Mouse (Mus musculus) gastrocnemius, postnatal 25 days (tissue): ENCODE results near the gene Etv3. TPM values are rescaled to one million over a fixed set of nuclear protein-coding genes. Genes with fewer than 3 reads are reported as not detected.

ENCODE experiments used
- DNase-seq: peaks from one replicate; pipeline ENCODE4 v3.0.0; 2022
- total RNA-seq, 2 experiments: library from RNA; stranded (reverse); gene quantifications; 1 replicate in 1 of 2; 2 replicates in 1 of 2; pipeline ENCODE4 v1.2.3; 2021

Etv3 gene
- total RNA-seq, 2 experiments from 2014 or later = 8.3 to 8.7 TPM

DNA sequence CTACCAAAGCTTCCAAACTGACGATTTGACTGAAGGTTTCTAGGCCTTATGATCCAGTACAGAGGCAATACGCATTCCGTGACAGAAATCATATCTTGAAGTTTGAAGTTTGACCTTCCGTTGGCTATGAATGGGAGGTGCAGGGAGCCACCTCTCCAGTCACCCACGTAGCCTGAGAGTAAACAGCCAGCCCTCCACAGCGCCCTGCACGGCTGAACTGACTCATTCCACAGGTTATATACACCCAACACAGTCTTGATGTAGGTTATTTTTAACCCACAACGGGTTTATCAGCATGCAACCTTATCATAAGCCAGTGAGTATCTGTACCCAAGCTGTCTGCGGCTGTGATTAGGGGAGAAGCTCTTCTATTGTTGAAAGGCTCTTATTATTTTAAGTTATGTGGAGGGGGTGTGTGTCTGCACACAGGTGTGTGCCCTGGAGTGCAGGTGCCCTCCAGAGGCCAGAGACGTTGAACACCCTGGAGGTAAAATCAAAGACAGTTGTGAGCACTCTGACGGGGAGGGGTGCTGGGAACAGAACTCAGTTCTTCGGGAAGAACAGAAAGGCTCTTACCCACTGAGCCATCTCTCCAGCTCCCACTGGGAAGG is 31.6 kb downstream of the Etv3 start:
- no peak for DNase-seq

DNA sequence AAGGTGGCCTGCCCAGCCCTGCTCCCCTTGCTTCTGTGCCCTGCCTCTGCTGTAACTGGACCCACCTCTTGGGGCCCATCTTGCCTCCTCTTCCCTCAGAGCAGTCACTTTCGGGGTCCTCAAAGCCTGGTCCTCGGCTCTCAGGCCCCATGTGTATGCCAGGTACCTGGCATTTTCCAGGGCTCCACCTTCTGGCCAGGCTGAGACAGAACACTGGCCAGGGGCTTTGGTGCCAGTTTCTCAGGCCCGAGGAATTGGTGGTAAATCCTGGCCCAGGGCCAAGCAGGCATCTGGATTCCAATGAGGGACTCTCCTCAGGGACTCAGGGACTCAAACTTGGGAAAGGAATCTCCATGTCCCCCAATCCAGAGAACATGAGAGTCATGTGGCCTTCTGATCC is 34.9 kb downstream of the Etv3 start:
- DNase-seq = no peak

DNA sequence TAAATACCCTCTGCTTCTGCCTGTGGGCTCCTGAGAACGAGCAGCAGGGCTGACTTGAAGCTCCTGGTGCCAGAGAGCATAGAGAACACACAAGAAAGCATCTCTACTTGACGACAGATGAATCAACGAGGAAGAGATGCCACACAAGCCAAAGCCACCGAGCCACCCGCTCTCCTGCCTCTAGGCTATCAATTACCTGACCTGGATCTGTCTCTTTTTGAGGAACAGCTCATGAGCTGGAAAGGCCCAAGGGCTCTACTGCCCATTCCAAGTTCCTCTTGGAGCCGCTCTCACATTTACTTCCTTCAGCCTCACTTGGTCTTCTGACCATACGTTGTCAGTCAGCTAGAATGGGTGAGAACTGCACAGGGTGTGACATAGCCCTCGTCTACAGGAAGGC is 36.2 kb downstream of the Etv3 start:
- no peak for DNase-seq

DNA sequence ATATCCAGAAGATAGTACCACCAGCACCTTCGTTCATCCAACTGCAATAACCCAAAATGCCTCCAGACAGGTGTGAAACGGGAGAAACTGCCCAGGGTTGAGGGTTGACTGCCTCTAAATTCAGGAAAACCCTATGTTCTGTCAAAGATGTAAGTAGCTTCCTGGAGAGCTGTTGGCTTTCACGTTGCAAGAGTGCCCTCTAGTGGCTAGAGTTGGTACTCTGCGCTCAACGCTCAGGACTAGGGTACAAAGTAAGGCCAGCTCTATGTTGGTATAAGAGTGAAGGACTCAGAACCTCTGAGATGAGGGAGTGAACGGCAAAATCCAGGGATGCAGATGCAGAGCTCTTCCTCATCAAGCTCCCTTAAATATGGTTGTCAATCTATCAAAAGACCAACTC is 37.2 kb downstream of the Etv3 start:
- DNase-seq = peak; percentile 57

DNA sequence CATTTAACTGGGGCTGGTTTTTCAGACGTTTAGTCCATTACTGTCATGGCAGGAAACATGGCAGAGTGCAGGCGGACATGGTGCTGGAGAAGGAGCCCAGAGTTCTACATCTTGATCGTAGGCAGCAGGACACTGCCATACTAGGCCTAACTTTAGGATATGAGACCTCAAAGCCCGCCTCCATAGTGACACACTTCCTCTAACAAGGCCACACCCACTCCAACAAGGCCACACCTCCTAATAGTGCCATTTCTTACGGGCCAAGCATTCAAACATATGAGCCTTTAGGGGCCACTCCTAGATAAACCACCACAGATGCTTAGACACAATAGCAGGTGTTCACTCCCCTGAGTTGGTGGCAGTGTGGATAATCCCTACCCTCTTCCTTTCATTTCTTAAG is 38.3 kb downstream of the Etv3 start:
- DNase-seq = no peak

DNA sequence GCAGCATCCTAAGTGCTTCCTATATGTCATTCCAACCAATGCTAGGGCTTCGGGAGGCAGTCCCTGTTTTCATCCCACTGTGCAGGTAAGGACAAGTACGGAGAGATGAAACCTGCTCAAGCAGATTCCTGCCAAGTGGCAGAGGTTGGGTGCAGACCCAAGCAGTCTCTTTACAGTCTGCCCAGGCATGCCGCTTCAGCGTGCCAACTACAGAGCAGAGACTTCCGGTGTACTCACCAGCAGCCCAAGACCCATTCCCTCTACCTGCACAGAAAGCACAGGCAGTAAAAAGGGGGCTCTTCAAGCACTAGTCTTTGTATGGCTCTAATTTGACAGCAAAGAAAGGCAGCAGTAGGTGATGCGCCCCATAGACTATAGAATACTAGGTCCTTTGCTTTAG is 40.4 kb downstream of the Etv3 start:
- no peak for DNase-seq

DNA sequence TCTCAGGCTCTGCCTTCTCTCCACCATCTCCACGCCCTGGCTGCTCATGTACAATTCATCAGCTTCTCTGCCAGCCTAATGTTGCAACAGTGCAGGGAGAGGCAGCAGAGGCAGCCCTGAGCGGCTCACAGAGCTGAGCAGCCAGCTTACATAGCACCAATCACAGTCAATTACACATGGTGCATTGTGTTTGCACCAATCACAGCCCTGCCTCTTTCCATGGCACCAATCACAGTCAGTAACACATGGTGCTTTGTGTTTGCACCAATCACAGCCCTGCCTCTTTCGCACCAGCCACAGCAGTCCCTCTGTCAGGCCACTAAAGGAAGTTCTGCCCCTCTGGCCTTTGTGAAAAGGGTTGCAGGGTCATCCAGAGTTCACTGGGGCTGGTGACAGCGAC is 40.9 kb downstream of the Etv3 start:
- DNase-seq = peak; percentile 79

DNA sequence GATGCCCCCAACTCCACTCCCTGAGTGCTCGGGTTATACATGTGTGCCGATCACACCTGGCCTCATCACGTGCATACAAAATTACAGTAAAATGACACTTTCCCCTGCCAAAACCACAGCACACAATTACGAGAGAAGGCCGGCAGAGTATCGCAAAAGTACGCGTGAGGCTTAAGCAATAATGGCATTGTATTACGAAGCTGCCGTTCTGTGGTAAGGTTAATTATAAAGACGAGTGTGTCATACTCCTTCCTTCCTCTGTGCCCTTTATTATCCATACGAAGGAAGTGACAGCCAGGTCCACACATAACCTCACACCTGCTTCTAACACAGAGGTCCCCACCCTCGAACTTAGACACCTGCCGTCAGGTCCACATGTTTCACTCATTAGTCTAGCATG is 42.3 kb downstream of the Etv3 start:
- DNase-seq = no peak

DNA sequence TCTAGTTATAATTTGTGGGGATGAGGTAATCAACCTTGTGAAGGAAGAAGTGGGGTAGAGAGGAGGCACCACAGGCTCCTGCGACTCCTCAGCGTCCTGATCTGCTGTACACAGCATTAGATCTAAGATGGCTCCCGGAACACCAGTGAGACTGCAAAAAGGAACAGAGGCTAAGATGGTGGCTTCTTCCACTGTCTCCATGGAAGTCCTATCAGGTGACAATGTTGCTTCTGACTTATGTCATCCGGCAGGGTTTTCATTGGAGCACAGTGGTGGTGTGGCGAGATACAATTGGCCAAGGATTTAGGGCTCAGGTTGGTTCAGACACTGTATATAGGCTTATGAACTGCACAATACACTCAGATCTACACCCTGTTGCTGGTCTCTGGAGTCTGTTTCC is 43.5 kb downstream of the Etv3 start:
- no peak for DNase-seq

DNA sequence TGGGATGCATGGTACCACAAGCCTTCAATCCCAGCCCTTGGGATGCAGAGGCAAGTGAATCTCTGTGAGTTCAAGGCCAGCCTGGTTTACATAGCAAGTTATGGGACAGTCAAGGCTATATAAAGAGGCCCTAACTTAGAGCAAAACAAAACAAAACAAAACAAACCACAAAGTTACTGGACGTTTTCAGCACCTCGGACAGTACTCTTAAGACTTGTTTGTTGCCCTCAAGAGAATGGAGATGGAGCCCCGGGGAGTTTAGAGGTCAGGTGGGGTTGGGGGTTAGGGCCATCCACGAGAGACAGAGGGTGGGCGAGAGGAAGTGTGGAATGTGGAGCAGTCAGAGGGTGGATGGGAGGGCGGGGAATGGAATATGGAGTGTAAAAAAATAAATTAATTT is 50.6 kb downstream of the Etv3 start:
- DNase-seq = no peak

DNA sequence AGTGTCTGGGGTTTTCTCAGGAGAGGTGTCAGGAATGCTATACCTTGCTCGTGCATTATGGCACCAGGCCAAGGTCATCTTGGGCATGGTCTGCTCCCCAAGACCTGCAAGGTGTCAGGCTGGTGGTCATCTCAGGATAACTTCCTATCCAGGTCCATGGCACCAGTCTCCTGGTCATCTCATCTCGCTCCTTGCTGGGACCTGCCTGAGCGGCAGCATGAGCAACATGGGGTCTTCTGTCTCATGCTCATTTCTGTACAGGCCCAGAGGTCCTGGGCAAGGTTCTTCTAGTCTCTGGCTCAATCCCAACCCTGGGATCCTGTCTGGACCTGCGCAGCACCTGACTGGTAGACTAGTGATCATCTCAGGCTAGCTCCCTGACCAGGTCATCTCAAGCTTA is 57.1 kb downstream of the Etv3 start:
- no peak for DNase-seq

Other genes with a start within 250 kb of the Etv3 start
- under 1 TPM in 1 of 2 experiments, not detected in 1; 0.13 TPM for gene Cd5l, start 167.5 kb upstream of the Etv3 start, total RNA-seq
- gene Fcrl1, start 149.0 kb upstream of the Etv3 start, total RNA-seq = not detected
- gene Fcrl5, start 89.6 kb upstream of the Etv3 start, total RNA-seq = not detected
- gene Arhgef11, start 92.2 kb downstream of the Etv3 start, total RNA-seq = 10 to 100 TPM; 14.8 to 17.2 TPM
- under 1 TPM in 1 of 2 experiments, not detected in 1; 0.35 TPM for gene Lrrc71, start 223.2 kb downstream of the Etv3 start, total RNA-seq